Mouse (Mus musculus) CD4-positive, CD25-positive, alpha-beta regulatory T cell, adult 2 months (primary cell): ENCODE results near the gene Ube2b.

Experiments used
- DNase-seq: peaks from one replicate; pipeline ENCODE4 v3.0.0-alpha.2; 2012; ENCODE audit warnings: low read depth, low spot score

The Ube2b gene

DNA sequence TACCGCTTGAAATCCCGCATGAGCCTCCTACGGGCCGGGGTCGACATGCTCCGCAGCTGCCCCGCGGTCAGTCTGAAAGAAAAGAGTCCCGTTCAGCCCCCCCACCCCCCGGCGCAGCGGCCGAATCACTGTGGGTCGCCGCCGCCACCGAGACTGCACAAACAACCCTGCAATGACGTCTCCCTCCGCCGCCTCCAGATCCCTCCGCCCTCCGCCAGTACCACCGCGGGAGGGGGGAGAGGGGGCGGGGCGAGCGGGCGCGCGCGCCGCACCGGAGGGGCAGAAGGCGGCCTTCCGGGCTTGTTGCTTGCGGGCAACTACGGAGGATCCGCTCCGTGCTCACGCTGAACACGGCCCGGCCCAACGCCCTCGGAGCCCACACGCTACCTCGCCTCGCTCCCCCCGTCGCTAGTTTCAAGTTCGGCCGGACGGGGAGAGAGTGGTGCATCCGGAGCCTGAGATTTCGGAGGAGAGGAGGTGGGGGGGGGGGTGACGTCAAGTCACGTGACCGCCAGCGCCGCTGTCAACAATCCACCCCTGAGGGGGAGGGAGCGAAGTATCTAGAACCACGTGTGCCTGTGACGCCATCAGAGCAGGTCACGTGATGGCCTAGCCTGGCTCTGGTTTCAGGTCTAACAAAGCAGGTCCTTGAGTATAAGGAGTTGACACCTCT lies at the start of gene Ube2b:
TSS of gene Ube2b (minus strand) at position 473 of the 673 bp plus-strand sequence.
- peak; percentile 99 for DNase-seq

DNA sequence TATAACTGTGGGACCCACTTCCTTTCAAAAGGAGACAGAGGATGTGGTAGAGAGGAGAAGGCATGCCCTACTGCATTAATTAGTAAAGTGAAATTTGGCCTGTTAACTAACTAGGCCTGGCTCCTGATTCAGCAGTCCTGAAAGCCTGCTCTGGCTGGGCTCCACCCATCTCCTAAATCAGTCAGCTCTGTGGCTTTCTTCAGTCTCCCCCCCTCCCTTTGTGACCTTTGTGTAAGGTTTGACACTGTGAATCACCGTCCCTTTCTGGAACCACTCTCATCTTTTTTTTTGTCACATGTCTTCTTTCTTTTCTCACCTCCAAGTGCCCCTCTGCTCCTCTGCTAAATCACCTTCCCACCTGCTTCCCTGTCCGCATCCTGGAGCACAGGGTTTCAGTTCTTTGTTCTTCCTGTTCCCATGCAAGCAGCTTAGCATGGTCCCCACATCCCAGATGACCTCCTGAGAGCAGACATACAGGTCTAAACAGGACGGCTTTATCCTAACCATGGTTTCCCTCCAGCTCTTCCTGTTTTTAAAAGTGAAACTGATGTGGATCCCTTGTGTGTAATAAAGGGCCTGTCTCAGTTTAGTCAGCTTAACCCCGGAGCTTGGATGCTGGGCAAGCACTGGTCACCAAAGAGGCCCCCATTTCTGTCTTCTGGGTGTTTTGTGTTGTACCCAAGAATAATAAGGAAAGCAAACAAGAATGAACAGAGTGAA lies 46.0 kb upstream of the Ube2b start:
- DNase-seq: peak; percentile 75

DNA sequence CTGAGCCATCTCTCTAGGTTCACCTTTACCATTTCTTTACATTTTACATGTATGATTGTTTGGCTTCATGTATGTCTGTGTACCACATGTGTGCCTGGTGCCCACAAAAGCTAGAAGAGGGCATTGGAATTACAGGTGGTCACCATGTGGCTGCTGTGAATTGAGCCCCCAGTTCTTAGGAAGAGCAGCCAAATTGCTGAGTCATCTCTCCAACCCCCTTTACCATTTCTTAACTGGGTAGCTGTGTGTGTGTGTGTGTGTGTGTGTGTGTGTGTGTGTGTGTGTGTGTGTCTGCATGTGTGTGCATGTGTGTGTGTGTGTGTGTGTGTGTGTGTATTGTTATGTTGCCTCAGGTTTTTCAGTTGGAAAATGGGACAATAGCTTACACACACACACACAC lies 43.6 kb upstream of the Ube2b start:
- no peak for DNase-seq

DNA sequence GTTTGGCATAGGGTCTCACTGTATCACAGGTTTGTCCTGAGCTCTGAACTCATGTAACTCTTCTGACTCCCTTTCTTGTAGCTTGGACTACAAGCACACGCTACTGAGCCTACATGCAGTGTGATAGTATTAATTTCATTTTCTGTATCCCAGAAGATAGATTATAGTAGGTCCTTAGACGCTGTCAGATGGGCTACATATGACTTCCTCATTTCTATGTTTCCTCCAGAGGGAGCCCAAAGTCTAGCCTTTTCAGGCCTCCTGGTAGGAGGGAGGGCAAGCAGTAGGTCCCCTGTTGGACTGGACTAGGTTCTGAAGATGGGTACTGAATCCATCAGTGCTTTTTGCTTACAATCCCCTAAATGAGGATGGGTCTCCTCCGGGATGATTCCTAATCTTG lies 42.7 kb upstream of the Ube2b start:
- peak; percentile 28 for DNase-seq

DNA sequence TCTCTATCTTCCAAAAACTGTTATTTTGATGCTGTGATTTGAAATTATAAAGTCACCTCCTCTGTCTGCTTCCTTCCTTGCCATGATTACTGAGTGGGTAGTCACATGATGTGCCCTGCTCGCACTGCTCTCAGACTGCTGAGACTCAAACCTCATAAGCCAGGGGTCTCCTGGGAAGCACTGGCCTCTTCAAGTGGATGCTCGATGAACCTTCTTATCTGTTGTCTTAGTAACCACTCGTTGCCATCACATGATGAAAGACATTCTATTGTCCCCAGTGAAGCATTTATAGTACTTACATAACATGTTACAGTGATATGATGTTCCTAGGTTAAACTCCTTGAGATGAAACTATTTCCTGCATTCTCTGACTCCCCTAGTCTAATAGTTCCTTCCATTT lies 37.1 kb upstream of the Ube2b start:
- DNase-seq: no peak

DNA sequence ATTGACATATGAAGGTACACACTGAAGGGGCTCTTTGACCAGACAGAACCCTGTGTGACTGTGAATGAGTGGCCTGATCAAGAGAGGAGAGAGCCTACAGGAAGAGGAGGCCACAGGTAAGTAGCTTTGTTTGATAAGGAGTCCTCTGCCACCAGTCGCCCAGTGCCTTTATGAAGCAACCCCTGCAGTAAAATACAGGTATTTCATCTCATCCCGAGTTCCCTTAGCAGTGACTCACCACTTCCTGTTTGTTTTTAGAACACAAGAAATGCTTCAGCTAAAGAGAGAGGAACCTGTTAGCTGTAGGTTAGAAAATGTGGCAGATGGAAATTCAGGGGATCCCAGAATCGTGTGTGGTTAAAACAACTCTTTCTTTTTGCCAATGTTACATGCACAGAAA lies 35.3 kb upstream of the Ube2b start:
- peak; percentile 54 for DNase-seq

DNA sequence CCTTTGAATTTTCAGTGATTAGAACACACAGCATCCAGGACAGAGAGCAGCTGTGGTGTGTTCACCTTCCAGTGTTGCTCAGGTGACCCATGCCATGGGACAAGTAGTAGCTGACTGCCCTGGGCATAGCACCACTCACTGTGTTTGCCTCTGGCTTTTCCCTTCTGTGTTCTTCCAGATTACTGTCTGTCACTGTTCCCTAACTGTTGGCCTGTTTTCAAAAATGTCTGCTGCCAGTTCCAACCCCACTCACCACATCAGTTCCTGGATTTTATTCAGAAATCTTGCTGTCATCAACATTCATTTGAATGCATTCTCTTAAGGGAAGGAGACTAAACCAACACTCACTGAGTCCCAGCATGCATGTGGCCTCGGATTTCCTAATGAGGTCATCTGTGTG lies 33.4 kb upstream of the Ube2b start:
- no peak for DNase-seq

DNA sequence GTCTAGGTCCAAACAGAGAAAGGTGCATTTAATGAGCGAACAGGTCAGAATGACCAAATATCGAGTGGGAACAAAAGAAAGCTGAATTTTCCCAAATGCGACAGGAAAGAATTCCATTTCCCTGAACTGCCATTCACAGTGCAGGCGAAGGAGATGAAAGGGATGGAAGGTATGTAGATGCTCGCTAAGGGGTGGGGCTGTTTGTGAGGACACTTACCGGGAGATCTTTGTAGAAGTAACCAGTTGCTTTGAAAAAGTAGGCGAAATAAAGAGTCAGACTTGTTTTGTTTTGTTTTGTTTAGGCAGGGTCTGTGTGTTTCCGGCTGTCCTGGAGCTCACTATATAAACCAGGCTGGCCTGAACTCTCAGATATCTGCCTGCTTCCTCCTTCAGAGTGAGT lies 31.8 kb upstream of the Ube2b start:
- no peak for DNase-seq

DNA sequence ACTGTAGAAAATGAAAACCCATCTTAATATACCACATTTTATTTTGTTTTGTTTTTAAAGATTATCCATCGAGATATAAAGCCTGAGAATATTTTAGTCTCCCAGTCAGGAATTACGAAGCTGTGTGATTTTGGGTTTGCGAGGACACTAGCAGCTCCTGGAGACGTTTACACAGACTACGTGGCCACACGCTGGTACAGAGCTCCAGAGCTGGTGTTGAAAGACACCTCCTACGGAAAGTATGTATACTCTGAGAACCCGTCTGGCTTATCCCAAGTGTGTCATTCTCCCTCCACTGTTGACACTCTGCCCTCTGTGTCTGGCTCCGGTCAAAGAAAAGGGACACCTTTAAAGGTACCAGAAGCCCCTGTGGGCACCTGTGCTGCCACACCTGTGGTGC lies 17.7 kb upstream of the Ube2b start:
- DNase-seq: no peak

DNA sequence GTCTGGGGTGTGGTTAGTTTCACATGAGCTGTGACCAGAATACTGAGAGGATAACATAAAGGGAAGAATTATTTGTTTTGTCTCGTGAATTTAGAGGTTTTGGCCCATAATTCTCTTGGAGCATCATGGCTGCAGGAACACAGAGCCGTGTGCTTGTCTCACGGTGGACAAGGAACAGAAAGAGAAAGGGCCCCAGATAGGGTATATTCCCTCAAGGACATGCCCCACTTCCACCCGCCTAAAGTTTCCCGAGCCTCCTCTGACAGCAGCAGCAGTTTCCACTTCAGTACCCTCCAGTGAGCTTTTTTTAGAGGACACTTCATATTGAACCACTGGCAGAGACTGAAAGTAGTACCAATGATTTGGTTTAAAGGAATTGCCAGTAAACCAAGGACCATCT lies 11.0 kb upstream of the Ube2b start:
- DNase-seq: no peak

DNA sequence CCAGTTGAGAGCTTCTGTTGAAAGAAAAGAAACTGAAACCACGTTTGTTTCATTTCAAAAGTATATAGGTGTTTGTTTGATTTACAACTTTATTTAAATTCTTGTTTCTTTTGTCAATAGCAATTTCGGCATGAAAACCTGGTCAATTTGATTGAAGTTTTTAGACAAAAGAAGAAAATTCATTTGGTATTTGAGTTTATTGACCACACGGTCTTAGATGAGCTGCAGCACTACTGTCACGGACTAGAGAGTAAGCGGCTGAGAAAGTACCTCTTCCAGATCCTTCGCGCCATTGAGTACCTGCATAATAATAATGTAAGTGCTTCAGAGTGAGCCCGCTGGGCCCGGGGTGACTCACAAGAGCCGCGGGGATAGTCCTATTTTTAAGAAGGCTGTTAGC lies 10.4 kb upstream of the Ube2b start:
- no peak for DNase-seq

DNA sequence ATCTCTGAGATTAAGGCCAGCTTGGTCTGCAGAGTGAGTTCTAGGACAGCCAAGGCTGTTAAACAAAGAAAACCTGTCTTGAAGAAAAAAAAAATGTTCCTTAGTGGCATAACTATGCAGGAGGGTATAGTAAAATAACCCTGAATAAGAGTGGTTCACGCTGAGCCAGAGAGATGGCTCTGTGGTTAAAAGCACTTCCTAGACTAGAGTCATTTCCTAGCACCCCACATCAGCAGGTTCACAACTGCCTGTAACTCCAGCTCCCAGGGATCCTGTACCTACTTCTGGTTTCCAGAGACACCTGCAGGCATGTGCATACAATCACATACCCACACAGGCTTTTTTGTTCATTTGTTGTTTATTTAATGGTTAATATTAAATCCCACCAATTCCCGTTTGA lies 5.0 kb upstream of the Ube2b start:
- no peak for DNase-seq

DNA sequence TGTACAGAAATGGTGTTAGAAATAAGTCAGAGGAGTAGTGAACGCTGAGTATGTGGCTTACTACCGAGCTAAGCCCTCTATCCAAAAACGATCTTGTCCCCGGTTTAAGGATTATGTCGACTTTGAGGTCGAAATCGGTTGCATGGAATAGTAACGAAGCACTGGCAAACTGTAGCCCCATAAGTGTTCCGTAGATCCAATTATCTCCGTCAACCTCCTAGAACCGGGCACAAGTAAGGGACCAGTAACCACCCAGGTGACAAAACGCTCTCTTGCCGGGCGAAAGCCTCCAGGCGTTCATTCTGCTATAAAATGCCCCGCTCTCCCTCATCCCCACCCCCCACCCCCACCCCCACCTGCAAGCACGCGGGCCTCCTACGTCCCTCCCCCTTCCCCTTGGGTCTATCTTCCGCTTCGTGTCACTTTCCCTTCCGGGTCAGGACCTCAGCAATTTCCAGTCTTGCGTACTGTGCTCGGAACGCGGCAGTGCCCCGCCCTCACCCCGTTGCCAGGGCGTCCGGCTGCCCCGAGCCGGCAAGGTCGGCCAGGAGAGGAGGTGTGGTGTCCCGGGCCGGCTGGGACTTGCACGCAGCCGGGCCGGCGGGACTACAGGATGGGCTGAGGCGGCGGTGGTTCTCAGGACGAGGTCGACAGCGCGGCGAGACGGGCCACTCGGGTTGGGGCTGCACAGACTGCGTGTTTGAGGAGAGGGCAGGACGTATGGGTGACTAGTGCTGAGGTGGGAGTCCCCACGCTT lies 3.4 kb upstream of the Ube2b start, which contains the start of gene Cdkl3:
TSS of gene Cdkl3 (plus strand) at position 450 of the 757 bp plus-strand sequence.
- peak; percentile 96 for DNase-seq

DNA sequence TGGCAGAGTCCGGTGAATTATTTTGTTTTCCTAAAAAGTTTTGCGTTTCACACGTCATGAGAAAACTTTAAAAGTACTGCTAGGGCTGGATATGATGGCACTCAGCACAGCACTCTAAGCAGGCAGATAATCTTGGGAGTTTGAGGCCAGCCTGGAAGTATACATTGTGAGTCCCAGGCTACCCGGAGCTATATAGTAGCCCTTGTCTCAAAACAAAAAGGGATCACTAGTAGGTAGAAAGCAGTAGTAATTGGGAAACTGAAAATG lies 2.9 kb upstream of the Ube2b start:
- no peak for DNase-seq

DNA sequence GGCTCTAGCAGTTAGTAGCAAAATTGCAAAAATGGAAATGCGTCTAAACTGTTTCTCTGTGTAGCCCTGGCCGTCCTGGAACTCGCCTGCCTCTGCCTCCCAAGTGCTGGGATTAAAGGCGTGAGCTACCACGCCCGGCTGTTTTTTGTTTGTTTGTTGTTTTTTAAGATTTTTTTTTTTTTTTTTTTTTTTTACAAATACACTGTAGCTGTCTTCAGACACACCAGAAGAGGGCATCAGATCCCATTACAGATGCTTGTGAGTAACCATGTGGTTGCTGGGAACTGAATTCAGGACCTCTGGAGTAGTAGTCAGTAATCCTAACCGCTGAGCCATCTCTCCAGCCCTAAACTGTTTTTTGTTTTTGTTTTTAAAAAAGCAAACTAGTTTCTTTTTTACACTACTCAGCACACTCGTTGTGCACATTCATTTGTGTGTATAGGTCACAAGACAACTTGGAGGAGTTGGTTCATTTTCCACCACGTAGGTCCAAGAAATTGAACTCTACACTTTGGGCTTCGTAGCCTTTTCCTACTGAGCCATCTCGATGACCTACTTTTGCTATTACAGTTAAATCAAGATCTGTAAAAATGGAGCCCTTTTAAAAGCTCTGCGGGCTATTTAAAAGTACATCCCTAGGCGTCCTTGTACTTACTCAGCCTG lies 2.4 kb upstream of the Ube2b start:
- DNase-seq: peak; percentile 30

DNA sequence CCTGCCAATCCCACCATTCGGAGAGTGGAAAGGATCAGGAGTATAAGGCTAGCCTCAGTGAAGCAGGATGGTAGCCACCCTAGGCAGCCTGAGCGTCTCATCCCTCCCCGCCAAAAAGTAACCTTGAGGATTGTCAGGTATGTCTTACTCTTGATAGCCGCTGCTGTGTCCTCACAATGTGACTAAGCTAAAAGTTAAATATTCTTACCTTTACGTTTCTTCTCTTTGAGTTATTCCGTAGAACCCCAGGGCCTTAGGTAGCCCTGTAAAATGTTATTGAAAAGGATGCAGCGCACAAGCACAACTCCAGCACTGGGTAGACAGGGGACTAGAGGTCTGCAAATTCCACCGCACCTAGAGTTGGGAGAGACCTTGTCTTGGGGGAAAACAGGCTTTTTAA lies 1.3 kb upstream of the Ube2b start:
- no peak for DNase-seq

DNA sequence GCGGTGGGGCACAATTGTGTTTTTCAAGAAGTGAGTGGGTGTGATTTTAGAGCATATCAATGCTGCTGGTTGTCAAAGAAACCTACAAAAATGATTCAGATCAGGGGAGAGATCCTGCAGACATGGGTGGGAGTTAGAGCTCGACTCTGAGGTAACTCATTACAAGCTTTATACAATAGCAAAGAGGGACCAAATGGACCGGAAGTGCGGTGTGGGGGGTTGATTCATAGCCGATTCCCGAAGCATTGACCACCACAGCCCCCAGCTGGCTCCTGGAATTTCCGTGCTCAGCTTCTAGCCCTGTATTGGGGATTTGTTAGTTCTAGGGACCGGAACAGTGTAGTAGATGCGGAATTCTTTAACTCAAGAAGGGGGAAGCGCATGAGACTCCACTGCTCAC lies 779 bp upstream of the Ube2b start:
- no peak for DNase-seq

DNA sequence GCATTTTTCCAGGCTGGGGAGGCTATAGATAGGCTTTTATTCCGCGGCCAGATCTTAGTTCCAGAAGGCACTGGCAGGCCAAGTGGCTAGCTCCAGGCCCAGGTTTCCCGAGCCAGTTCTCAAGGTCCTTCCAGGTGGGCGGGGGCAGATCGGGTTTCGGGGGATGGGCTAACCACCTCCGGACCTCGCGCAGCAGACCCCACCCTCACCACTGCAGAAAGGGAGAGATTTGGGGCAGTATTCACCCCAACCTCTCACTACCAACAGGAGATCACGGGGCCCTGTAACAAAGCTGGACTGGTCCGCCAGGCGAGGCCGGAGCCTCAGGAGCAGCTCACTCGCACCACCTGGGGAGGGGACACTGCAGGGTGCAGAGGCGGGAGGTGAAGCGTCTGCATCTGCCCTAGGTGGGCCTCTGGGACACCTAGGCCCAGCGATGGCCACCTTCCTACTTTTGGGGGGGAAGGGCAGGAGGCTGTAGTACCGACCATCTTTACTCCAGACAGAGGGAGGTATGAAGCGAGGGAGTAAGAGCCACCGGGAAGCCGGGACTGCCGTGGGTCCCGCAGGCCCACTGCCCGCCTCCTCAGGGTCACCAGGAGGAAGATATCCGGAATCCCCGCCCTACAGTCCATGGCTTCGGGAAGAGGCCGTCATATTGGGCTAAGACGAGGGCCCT lies 812 bp downstream of the Ube2b start:
- DNase-seq: no peak

DNA sequence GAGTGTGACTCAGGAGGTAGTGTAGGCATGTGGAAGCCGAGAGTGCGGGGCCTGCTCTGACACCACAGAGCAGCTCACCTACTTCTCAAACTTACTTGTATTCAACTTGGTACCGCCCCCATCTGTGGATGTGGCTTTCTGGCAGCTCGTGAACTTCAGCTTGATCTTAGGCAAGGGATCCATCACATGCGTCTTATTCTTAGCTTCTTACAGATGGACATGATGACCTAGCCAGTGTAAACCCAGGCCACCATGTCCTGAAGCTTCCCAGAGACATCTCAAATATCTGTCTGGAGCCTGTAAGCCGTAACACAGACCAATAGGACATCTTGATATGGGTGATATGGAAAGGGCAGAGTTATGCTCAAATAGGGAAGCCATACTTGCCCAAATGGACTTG lies 28.9 kb downstream of the Ube2b start:
- DNase-seq: no peak

DNA sequence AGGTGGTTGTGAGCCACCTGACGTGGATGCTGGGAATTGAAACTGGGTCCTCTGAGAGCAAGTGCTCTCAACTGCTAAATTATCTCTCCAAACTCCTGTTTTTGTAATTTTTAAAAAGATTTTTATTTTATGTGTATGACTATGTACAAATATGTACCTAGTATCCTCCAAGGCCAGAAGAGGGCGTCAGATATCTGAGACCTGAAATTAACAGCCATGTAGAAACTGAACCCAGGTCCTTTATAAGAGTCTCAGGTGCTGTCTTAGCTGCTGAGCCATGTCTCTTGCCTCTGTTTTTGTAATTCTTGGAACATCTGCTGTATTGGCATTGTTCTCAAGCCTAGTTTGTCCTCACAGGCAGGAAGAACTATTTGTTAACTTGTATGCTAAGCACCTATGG lies 31.1 kb downstream of the Ube2b start:
- peak; percentile 36 for DNase-seq

DNA sequence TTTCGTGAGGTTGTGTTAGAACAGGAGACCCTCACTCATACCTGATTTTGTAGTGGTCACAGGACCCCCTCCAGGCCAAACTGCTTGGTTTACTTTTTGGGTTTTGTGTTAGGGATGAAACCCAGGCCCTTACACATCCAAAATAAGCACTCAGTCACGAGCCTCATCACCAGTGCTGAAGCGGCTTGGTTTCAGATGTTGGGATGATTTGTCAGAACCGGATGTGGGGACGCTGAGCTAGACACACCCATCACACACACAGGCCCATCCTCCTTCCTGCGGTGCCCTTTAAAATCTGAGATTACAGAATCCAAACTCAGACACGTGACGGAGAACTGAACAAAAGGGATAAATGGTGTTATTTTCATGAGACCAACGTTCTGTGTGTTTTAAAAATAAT lies 31.7 kb downstream of the Ube2b start:
- peak; percentile 79 for DNase-seq
